Mouse (Mus musculus) embryonic fibroblast, embryonic 13.5 days (primary cell): ENCODE data around the gene Abi3bp.

Experiments used
- CTCF ChIP-seq: IDR thresholded peaks from 2 replicates; pipeline ENCODE4 v1.5.1; 2011; ENCODE audit warnings: mild to moderate bottlenecking, control low read depth, low read length, moderate library complexity, borderline replicate concordance; ENCODE audit not compliant: insufficient read depth
- POLR2A ChIP-seq: IDR thresholded peaks from 2 replicates; pipeline ENCODE4 v1.6.1; 2011; ENCODE audit warnings: low read depth, mild to moderate bottlenecking, control low read depth, low read length, moderate library complexity

DNA sequence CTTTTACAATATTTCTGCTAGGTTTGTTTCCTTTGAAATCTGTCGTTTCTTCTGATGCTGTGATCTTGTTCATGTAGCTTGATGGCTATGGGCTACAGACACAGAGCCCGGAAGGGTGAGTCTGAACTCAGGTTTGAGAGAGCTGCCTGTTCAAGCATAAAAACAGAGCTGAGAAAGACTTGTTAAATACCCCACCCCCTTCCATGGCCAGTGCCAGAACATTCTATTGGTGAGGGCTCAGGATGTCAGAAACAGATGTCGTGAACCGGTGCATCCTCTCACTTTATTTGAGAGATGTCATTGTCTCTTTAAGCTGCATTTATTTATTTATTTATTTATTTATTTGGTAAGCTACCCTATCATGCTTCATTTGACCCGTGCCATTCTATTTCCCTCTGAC is 2.0 kb upstream of the Abi3bp start:
- TF ChIP-seq CTCF (no peak), POLR2A (no peak)
